Mouse (Mus musculus): ENCODE measurements at regions not wholly inside any gene's neighbourhood (a gene's known extent, or its start where the extent isn't known, plus 50 kb on each side); places are given as distances from the start of the nearest gene placed in this dataset.

GRCm38 (mm10) chr16:65916831-65917230 lies 101.8 kb downstream of the Vgll3 start:
- DNase-seq = no peak

- no peak for DNase-seq
These were observed 110.9 kb downstream of the Vgll3 start for GRCm38 (mm10) chr16:65925986-65926385.

GRCm38 (mm10) chr16:65963829-65964228 lies 148.8 kb downstream of the Vgll3 start:
- DNase-seq = no peak

- DNase-seq = peak; percentile 15 to 16
These were observed 149.2 kb downstream of the Vgll3 start for GRCm38 (mm10) chr16:65964260-65964659.

- no peak for DNase-seq
These were observed 162.0 kb downstream of the Vgll3 start for GRCm38 (mm10) chr16:65977075-65977474.

- no peak for DNase-seq
These were observed 172.1 kb downstream of the Vgll3 start for GRCm38 (mm10) chr16:65987186-65987585.

- no peak for DNase-seq
These were observed 184.3 kb downstream of the Vgll3 start for GRCm38 (mm10) chr16:65999343-65999742.

GRCm38 (mm10) chr16:66000728-66001273 lies 185.7 kb downstream of the Vgll3 start:
- peak; percentile 5 to 13 for DNase-seq

- peak; percentile 4 to 6 for DNase-seq
These were observed 189.6 kb downstream of the Vgll3 start for GRCm38 (mm10) chr16:66004689-66005088.

GRCm38 (mm10) chr16:66005954-66006580 lies 191.0 kb downstream of the Vgll3 start:
- DNase-seq = peak; percentile 64 to 73

- DNase-seq = peak; percentile 26 to 37
These were observed 198.6 kb downstream of the Vgll3 start for GRCm38 (mm10) chr16:66013608-66014007.

GRCm38 (mm10) chr16:66014861-66015602 lies 200.0 kb downstream of the Vgll3 start:
- no peak for DNase-seq

GRCm38 (mm10) chr16:66017040-66017439 lies 202.0 kb downstream of the Vgll3 start:
- no peak for DNase-seq

- no peak for DNase-seq
These were observed 208.3 kb downstream of the Vgll3 start for GRCm38 (mm10) chr16:66023397-66023796.

Data from cerebellum, postnatal 10 days (tissue).